Mouse (Mus musculus) kidney, postnatal 0 days (tissue): ENCODE data around the gene Cdcp1. TPM values are rescaled to one million over a fixed set of nuclear protein-coding genes. Genes with fewer than 3 reads are reported as not detected.

Experiments used
- ATAC-seq: fragments of 200-750 bp; cut with Nextera tagmentation; replicated peaks from 2 replicates; pipeline ENCODE4 v1.8.0; 2017; ENCODE audit warnings: low read depth, moderate number of reproducible peaks, moderate TSS enrichment, moderate library complexity; ENCODE audit not compliant: low FRiP score
- DNase-seq: peaks from one replicate; pipeline ENCODE4 v3.0.0-alpha.2; 2016; ENCODE audit warnings: low spot score
- H3K27ac ChIP-seq: fragments of 300-500 bp; sonication (generic); 2 replicates; pipeline ENCODE4 v1.5.1; 2014; ENCODE audit warnings: mild to moderate bottlenecking
- H3K27me3 ChIP-seq: fragments of 300-500 bp; sonication (generic); 2 replicates; pipeline ENCODE4 v1.6.1; 2014; ENCODE audit warnings: low read length, mixed read lengths; ENCODE audit not compliant: insufficient read depth
- H3K36me3 ChIP-seq: fragments of 300-500 bp; sonication (generic); 2 replicates; pipeline ENCODE4 v1.6.1; 2014; ENCODE audit warnings: low read length, mixed read lengths; ENCODE audit not compliant: insufficient read depth
- H3K4me1 ChIP-seq: fragments of 300-500 bp; sonication (generic); replicated peaks from 2 replicates; pipeline ENCODE4 v1.6.1; 2014; ENCODE audit warnings: antibody characterized with exemption, low read length, mixed read lengths; ENCODE audit not compliant: insufficient read depth
- H3K4me2 ChIP-seq: fragments of 300-500 bp; sonication (generic); 2 replicates; pipeline ENCODE4 v1.6.1; 2014; ENCODE audit warnings: mild to moderate bottlenecking, low read length, moderate library complexity, mixed read lengths
- H3K4me3 ChIP-seq: fragments of 300-500 bp; sonication (generic); replicated peaks from 2 replicates; pipeline ENCODE4 v1.5.1; 2014; ENCODE audit warnings: low read depth, low read length
- H3K9ac ChIP-seq: fragments of 300-500 bp; sonication (generic); 2 replicates; pipeline ENCODE4 v1.6.1; 2014; ENCODE audit warnings: low read depth, low read length
- H3K9me3 ChIP-seq: fragments of 300-500 bp; sonication (generic); replicated peaks from 2 replicates; pipeline ENCODE4 v1.6.1; 2016; ENCODE audit warnings: low read length, inconsistent platforms, mixed read lengths
- CTCF ChIP-seq: IDR thresholded peaks from 2 replicates; pipeline ENCODE4 v1.5.1; 2016; ENCODE audit warnings: antibody characterized with exemption, low read depth, mild to moderate bottlenecking, moderate library complexity
- whole genome bisulfite sequencing: fragments of 180-500 bp; shearing (Covaris S2); extraction: QIAGEN DNeasy Blood & Tissue Kit; methylation state at CpG from one replicate; pipeline ENCODE4 v1.1.7; 2014; 5-methylcytosine and 5-hydroxymethylcytosine counted together
- polyA plus RNA-seq: library from polyadenylated mRNA; unstranded; fragments of >200 nt; fragmentation: Nextera tagmentation; extraction: Ambion mirVana; gene quantifications from 2 replicates; pipeline ENCODE4 v1.2.1, GENCODE M21; 2015

Cdcp1 gene
- polyA plus RNA-seq, 1 experiment from 2014 or later: 6.8 TPM

DNA sequence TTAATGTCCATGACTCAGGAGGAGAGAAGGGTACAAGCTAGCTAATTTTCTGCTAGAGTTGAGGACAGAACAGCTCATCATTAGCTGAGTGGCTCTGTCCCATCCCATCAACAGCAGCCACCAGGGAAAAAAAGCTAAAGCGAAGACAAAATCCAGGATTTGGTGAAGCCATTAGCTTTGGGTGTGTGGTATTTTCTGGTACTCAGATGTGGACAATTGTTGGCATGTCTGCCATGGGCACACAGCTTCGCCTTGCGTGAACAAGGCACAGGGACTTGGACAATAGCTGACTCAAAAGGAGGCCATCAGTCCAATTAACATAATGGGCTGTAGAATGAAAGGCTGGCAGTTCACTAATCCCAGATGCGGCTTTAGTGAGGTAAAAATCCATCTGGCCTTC lies 41.5 kb downstream of the Cdcp1 start:
- ATAC-seq: no peak
- no peak for TF ChIP-seq CTCF
- no peak for DNase-seq
- H3K4me1 ChIP-seq: no peaks in the 10 kb centered on the region
- H3K27ac ChIP-seq: no peak overlapping the region
- 81% methylated on average over 4 of the region's 4 CpGs for WGBS
- H3K27me3 ChIP-seq: no peaks in the 10 kb centered on the region
- no peak overlapping the region for H3K9ac ChIP-seq
- 0 out of 2 replicates have a peak, but pooled peaks cover 4% of the 10 kb centered on the region for H3K36me3 ChIP-seq
- no peak overlapping the region for H3K4me2 ChIP-seq
- H3K9me3 ChIP-seq: no peaks in the 10 kb centered on the region
- H3K4me3 ChIP-seq: no peak overlapping the region

DNA sequence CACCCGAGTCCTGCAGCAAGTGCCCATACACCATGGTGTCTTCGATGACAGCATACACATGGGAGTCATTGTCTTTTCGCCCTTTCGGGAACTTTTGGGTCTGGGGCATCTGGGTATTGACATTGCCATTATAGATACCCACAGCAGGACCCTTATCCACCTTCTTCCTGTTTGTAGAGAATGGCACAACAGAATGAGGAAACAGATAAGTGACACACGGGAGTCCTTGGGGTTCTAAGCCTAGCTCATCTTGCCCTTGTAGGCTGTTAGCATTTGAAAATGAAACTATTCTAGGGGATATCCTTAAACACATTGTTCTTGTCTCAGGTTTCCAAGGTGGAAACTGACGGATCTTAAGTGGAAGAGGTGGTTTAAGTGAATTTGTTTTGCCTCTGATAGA lies 42.1 kb downstream of the Cdcp1 start:
- 88% methylated on average over 6 of the region's 6 CpGs for WGBS
- ATAC-seq (no peak), DNase-seq (no peak)
- no peak overlapping the region for H3K9ac ChIP-seq
- no peak for TF ChIP-seq CTCF
- no peaks in the 10 kb centered on the region for H3K4me1 ChIP-seq
- no peaks in the 10 kb centered on the region for H3K9me3 ChIP-seq
- H3K36me3 ChIP-seq: 0 out of 2 replicates have a peak, but pooled peaks cover 4% of the 10 kb centered on the region
- no peak overlapping the region for H3K27ac ChIP-seq
- no peak overlapping the region for H3K4me3 ChIP-seq
- no peaks in the 10 kb centered on the region for H3K27me3 ChIP-seq
- no peak overlapping the region for H3K4me2 ChIP-seq

DNA sequence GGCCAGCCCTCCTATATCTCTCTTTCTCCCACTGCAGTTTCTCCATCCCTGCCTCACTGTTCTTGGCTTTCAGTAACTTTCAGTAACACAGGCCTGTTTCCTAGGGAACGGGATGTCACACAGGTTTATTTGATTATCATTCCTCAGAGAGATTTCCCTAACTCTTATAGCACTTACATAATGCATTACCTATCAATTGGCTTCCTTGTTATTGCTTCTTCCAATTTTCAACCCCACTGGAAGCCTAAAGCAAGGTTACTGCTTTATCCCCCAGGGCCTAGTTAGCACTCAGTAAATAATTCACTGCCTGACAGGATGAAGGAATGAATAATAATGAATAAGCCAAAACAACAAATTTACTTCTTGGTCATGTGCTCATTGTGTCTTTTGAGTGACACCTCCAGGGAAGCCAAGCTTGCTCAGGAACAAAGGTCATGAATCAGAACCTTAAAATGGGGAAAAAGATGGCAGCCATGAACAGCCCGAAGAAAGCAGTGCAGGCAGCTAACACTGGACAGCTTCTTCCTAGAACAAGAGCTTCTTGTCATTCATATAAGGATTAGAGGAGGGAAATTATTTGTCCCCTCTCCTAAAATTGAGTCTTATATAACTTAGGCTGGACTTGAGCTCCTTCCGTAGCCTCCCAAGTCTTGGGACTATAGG lies 49.9 kb downstream of the Cdcp1 start:
- ATAC-seq (no peak), DNase-seq (peak; percentile 21)
- no peaks in the 10 kb centered on the region for H3K27me3 ChIP-seq
- no peak overlapping the region for H3K27ac ChIP-seq
- H3K36me3 ChIP-seq: no peaks in the 10 kb centered on the region
- H3K9me3 ChIP-seq: no peaks in the 10 kb centered on the region
- no peaks in the 10 kb centered on the region for H3K4me1 ChIP-seq
- no peak for TF ChIP-seq CTCF
- H3K4me3 ChIP-seq: no peak overlapping the region
- H3K9ac ChIP-seq: no peak overlapping the region
- no peak overlapping the region for H3K4me2 ChIP-seq
- 74% methylated on average over 3 of the region's 3 CpGs for WGBS

DNA sequence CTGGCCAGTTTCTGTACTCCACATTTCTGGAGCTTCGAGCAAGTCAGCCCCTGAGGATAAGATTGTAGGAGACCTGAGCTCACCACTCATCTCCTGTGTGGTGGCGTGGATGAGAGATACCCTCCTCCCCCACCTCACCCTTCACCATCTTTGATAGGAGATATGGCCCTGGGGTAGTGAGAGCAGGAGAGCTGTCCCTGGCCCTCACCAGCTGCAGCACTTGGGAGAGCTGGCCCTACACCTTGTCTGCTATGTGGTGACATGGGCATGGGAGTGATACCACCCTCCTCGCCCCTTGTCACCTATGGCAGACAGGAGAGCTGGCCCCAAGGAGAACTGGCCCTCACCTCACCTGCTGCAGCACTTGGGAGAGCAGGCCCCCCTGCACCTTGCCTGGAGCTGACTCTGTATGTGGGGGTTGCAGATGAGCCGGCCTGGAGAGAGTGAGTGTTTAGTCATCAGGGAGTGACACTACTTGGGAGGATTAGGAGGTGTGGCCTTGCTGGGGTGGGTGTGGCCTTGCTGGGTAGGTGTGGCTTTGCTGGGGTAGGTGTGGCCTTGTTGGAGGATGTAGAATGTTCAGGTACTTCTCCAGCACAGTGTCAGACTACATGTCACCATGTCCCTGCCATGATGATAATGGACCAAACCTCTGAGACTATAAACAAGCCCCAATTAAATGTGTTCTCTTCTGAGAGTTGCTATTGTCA lies 52.7 kb downstream of the Cdcp1 start:
- Histone ChIP-seq H3K9ac (no peak overlapping the region), H3K4me3 (no peak overlapping the region), H3K27ac (no peak overlapping the region), H3K4me2 (no peak overlapping the region), H3K27me3 (no peaks in the 10 kb centered on the region), H3K4me1 (no peaks in the 10 kb centered on the region), H3K9me3 (no peaks in the 10 kb centered on the region), H3K36me3 (no peaks in the 10 kb centered on the region)
- TF ChIP-seq CTCF: no peak
- 74% methylated on average over 4 of the region's 4 CpGs for WGBS
- no peak for DNase-seq
- 0 out of 2 replicates have a peak, but pooled peaks have one; percentile 11 for ATAC-seq

DNA sequence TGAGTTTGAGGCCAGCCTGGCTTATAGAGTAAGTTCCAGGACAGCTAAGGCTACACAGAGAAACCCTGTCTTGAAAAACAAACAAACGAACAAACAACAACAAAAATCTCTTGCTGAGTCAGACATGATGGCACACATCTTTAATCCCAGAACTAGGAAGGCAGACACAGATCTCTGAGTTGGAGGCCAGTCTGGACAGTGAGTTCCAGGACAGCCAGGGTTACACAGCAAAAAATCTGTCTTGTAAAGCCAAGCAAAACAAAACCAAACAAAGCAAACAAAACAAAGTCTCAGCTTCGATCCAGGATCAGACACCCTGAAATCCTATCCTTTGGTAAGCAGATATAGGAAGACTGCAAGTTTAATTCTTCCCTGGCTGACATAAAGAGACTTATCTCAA lies 54.0 kb downstream of the Cdcp1 start:
- no peaks in the 10 kb centered on the region for H3K27me3 ChIP-seq
- H3K9ac ChIP-seq: no peak overlapping the region
- no peaks in the 10 kb centered on the region for H3K9me3 ChIP-seq
- H3K4me1 ChIP-seq: no peaks in the 10 kb centered on the region
- no peaks in the 10 kb centered on the region for H3K36me3 ChIP-seq
- 37% methylated on average over 2 of the region's 2 CpGs for WGBS
- ATAC-seq: no peak
- DNase-seq: no peak
- no peak overlapping the region for H3K27ac ChIP-seq
- TF ChIP-seq CTCF: no peak
- no peak overlapping the region for H3K4me2 ChIP-seq
- H3K4me3 ChIP-seq: no peak overlapping the region

DNA sequence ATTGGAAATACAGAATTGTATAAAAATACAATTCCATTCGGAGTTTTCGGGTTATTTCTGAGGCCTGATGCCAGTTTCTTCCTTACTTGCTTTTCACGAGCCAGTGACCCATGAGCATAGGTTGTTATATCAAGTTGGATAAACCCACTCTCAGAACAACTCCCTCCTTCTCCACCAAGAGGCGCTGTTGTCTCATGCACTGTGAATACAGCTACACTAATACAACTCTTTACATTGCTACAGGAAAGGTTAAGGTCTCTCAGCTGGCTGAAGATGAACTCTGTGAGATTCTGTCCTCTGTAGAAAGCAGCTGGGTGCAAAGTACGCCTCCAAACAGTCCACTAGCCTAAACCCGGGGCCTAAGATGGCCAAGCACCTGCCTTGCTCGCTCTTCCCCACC lies 56.5 kb downstream of the Cdcp1 start:
- no peaks in the 10 kb centered on the region for H3K9me3 ChIP-seq
- DNase-seq: peak; percentile 88
- no peaks in the 10 kb centered on the region for H3K36me3 ChIP-seq
- no peak overlapping the region for H3K9ac ChIP-seq
- no peak overlapping the region for H3K4me3 ChIP-seq
- ATAC-seq: peak; percentile 45
- H3K27me3 ChIP-seq: no peaks in the 10 kb centered on the region
- H3K4me2 ChIP-seq: no peak overlapping the region
- TF ChIP-seq CTCF: peak; percentile 91
- 61% methylated on average over 7 of the region's 7 CpGs for WGBS
- no peak overlapping the region for H3K27ac ChIP-seq
- H3K4me1 ChIP-seq: no peaks in the 10 kb centered on the region
